ENCODE assay signal across 8 mouse cellular contexts in genomic region chr8:54077271-54078120, GRCm38 (mm10). TPM values are rescaled to one million over a fixed set of nuclear protein-coding genes. Genes with fewer than 3 reads are reported as not detected.
DNase-seq lines count a peak whose midpoint lies in the region; ATAC-seq and TF ChIP-seq lines count a peak whose summit lies in the region.

TSS of gene Vegfc (plus strand) at chr8:54077606.

- WGBS in embryonic facial prominence, embryonic 13.5 days: under 1% methylated on average over 57 of the region's 79 CpGs
- under 1% methylated on average over 67 of the region's 79 CpGs for WGBS in heart, embryonic 10.5 days
- under 1% methylated on average over 64 of the region's 79 CpGs for WGBS in kidney, postnatal 0 days
- WGBS in neural tube, embryonic 14.5 days: under 1% methylated on average over 66 of the region's 79 CpGs

- H3K9me3 ChIP-seq in embryonic facial prominence, embryonic 13.5 days: no peaks in the 10 kb centered on the region
- H3K9me3 ChIP-seq in heart, embryonic 10.5 days: no peaks in the 10 kb centered on the region
- no peaks in the 10 kb centered on the region for H3K9me3 ChIP-seq in kidney, postnatal 0 days (replicated peaks; ENCODE audit: low read length)
- H3K9me3 ChIP-seq in neural tube, embryonic 14.5 days (ENCODE audit: control insufficient read depth, low read length): no peaks in the 10 kb centered on the region

- H3K27me3 ChIP-seq in embryonic facial prominence, embryonic 13.5 days: peaks cover 4% of the 10 kb centered on the region; the same call in 1 of the 2 replicates
- no peaks in the 10 kb centered on the region for H3K27me3 ChIP-seq in heart, embryonic 10.5 days (ENCODE audit: insufficient read depth, poor library complexity, severe bottlenecking)
- no peaks in the 10 kb centered on the region for H3K27me3 ChIP-seq in kidney, postnatal 0 days (ENCODE audit: insufficient read depth, low read length)
- H3K27me3 ChIP-seq in neural tube, embryonic 14.5 days (ENCODE audit: control insufficient read depth, insufficient read depth, low read length): no peaks in the 10 kb centered on the region

- TF ChIP-seq CTCF in kidney, postnatal 0 days (IDR thresholded peaks at IDR 0.05; ENCODE audit: low read depth): no peak

- peak; percentile 59 for DNase-seq in 3T3-L1 (ENCODE audit: low read depth, low spot score)
- peak; percentile 70 for DNase-seq in adrenal gland, postnatal 14 days
- DNase-seq in heart, embryonic 10.5 days (ENCODE audit: low spot score): peak; percentile 79
- DNase-seq in kidney, postnatal 0 days (ENCODE audit: low spot score): peak; percentile 63
- DNase-seq in lung, adult 18-20 months: peak; percentile 25 to 27
- DNase-seq in testis, postnatal 14 days (ENCODE audit: low spot score): peak; percentile 24

- peak within 1 kb of the TSS; percentile 71 for H3K4me3 ChIP-seq in embryonic facial prominence, embryonic 13.5 days
- peak within 1 kb of the TSS; percentile 88 for H3K4me3 ChIP-seq in heart, embryonic 10.5 days
- H3K4me3 ChIP-seq in kidney, postnatal 0 days (replicated peaks; ENCODE audit: low read depth, low read length): peak within 1 kb of the TSS; percentile 80
- H3K4me3 ChIP-seq in neural tube, embryonic 14.5 days (ENCODE audit: low read depth, low read length): peak within 1 kb of the TSS; percentile 84

- peak within 1 kb of the TSS; percentile 83 for H3K9ac ChIP-seq in embryonic facial prominence, embryonic 13.5 days
- H3K9ac ChIP-seq in kidney, postnatal 0 days (ENCODE audit: low read depth, low read length): peak within 1 kb of the TSS; percentile 86
- peak within 1 kb of the TSS; percentile 75 for H3K9ac ChIP-seq in neural tube, embryonic 14.5 days (replicated peaks; ENCODE audit: low read depth, low read length)

- H3K4me2 ChIP-seq in embryonic facial prominence, embryonic 13.5 days: peak within 1 kb of the TSS; percentile 73
- peak within 1 kb of the TSS; percentile 91 for H3K4me2 ChIP-seq in kidney, postnatal 0 days (ENCODE audit: low read length)
- H3K4me2 ChIP-seq in neural tube, embryonic 14.5 days (ENCODE audit: low read depth, low read length): peak within 1 kb of the TSS; percentile 81

- H3K4me1 ChIP-seq in embryonic facial prominence, embryonic 13.5 days: peaks cover 14% of the 10 kb centered on the region; the same call in 1 of the 2 replicates
- H3K4me1 ChIP-seq in heart, embryonic 10.5 days: peaks cover 4% of the 10 kb centered on the region; the same call in 1 of the 2 replicates
- 0 out of 2 replicates have a peak, but pooled peaks cover 4% of the 10 kb centered on the region for H3K4me1 ChIP-seq in kidney, postnatal 0 days (replicated peaks; ENCODE audit: insufficient read depth, low read length)
- H3K4me1 ChIP-seq in neural tube, embryonic 14.5 days (ENCODE audit: control insufficient read depth, insufficient read depth, low read length): no peaks in the 10 kb centered on the region

- no peaks in the 10 kb centered on the region for H3K36me3 ChIP-seq in embryonic facial prominence, embryonic 13.5 days
- no peaks in the 10 kb centered on the region for H3K36me3 ChIP-seq in heart, embryonic 10.5 days
- no peaks in the 10 kb centered on the region for H3K36me3 ChIP-seq in kidney, postnatal 0 days (ENCODE audit: insufficient read depth, low read length)
- no peaks in the 10 kb centered on the region for H3K36me3 ChIP-seq in neural tube, embryonic 14.5 days (ENCODE audit: control insufficient read depth, insufficient read depth, low read length)

- ATAC-seq in embryonic facial prominence, embryonic 13.5 days (ENCODE audit: insufficient number of reproducible peaks, insufficient read depth, low FRiP score, low TSS enrichment, low read depth): peak; percentile 65
- ATAC-seq in kidney, postnatal 0 days (replicated peaks; ENCODE audit: low FRiP score, low read depth): peak; percentile 78
- peak; percentile 89 for ATAC-seq in neural tube, embryonic 14.5 days (ENCODE audit: low read depth)

- H3K27ac ChIP-seq in embryonic facial prominence, embryonic 13.5 days: peak within 1 kb of the TSS; percentile 80
- H3K27ac ChIP-seq in heart, embryonic 10.5 days: peak within 1 kb of the TSS; percentile 97
- H3K27ac ChIP-seq in kidney, postnatal 0 days: peak within 1 kb of the TSS; percentile 70
- H3K27ac ChIP-seq in neural tube, embryonic 14.5 days (ENCODE audit: low read depth, low read length): peak within 1 kb of the TSS; percentile 48

RNA-seq across cellular contexts. Expression of gene Vegfc, which starts in this region (rescaled TPM):
- 7.1 and 7.9 TPM in 2 replicates for total RNA-seq in adrenal gland, postnatal 14 days (2021)
- polyA plus RNA-seq in embryonic facial prominence, embryonic 13.5 days (2015; fragmentation: Nextera tagmentation; extraction: Ambion mirVana): 5.8 and 6.0 TPM in 2 replicates
- polyA plus RNA-seq in heart, embryonic 10.5 days (2016; fragmentation: Nextera tagmentation; extraction: Ambion mirVana): 11.5 and 12.9 TPM in 2 replicates
- polyA plus RNA-seq in kidney, postnatal 0 days (2015; fragmentation: Nextera tagmentation; extraction: Ambion mirVana): 7.0 and 8.2 TPM in 2 replicates
- 4.6 and 4.9 TPM in 2 replicates for polyA plus RNA-seq in neural tube, embryonic 14.5 days (2014; fragmentation: Nextera tagmentation; extraction: Ambion mirVana)

Comparison
In these comparisons a context has a peak if more than half of its experiments do, and no peak if none do; other contexts are left out.
1. Peak in every context shown above with its lines: DNase-seq, ATAC-seq, H3K4me3 ChIP-seq and H3K27ac ChIP-seq.
2. DNase-seq: peak in every context shown above with its lines; median percentile 79 in heart, embryonic 10.5 days; 70 in adrenal gland, postnatal 14 days; 63 in kidney, postnatal 0 days; 59 in 3T3-L1; 26 in lung, adult 18-20 months; 24 in testis, postnatal 14 days.